Mouse (Mus musculus): ENCODE results near the gene Ibtk.

The Ibtk gene

DNA sequence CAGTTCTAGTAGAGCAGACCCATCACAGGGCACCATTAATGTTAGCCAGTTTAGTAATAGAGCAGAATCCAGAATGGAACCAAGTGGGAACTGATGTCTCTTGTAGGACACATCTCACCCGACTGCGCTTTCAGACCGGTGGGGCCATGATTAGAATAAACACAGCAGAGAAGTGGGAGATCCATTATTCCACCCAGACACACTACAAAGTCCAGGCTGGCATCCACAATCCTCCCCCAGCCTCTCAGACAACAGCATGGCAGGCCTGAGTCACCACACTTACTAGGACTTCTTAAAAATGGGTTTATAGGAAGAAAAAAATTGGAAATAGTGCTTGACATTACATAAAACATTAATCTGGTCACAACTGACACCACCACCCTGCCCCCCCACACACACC, 53.5 kb downstream of the Ibtk start:
- DNase-seq = no peak

DNA sequence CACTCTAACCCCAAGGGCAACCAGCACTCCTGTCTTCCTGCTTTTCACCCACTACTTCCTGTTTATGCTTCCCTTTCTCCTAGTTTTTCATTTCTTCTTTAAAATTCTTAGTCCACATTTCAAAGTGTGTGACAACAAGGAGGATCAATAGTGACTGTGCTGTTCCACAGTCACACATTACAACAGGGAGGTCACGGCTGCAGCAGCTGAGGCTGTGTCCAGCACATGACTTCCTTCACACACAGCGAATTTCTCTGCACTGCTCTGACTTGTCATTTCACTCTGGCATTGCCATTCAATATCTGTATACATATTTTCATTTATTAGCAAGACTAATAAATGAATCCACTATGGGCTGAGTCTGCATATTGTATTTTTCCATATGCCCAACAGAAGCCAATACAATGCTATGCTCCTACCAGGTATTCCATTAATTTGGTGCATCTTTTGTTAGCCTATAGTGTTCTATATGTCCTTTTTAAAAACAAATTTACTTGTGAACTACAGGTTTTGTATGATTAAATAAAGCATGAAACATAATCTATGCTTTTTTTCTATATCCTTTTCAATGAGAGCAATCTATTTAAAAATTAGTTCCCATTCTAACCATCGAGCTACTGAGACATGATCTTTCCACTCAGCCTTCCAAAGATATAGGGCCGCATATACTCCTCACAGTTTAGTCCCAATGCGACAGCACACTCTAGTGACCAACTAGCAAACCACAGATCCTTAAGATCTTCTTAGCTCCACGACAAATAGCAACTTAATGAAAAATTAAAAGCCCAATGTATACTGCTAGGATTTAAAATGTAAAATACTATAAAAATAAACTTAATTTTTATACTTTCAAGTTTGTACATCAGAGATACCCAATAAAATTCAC, 55.7 kb downstream of the Ibtk start:
- DNase-seq = no peak

- no peak for DNase-seq
Measured at GRCm38 (mm10) chr9:85685010-85685409, 64.1 kb downstream of the Ibtk start.

- no peak for DNase-seq
Measured at GRCm38 (mm10) chr9:85675131-85675905, 73.8 kb downstream of the Ibtk start.

GRCm38 (mm10) chr9:85673907-85674481, 75.1 kb downstream of the Ibtk start:
- no peak for DNase-seq

GRCm38 (mm10) chr9:85671582-85672331, 77.4 kb downstream of the Ibtk start:
- DNase-seq = no peak

DNA sequence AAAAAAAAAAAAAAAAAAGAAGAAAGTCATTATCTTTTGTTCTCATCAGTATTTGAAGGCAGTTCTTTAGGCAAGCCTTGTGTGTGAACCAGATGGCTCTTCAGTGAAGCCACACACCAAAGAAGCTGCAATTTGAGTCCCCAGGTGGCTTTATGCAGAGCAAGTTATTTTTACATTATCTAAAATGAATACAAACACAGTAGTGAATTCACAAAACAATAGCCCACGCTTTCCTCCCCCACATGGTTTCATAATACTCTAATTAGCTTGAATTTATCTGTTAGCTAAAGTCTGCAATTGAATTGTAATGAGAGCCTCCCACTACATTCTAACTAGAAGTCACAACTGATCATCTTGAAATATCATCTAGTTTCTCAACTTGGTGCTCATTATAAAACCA, 84.8 kb downstream of the Ibtk start:
- DNase-seq = no peak

DNA sequence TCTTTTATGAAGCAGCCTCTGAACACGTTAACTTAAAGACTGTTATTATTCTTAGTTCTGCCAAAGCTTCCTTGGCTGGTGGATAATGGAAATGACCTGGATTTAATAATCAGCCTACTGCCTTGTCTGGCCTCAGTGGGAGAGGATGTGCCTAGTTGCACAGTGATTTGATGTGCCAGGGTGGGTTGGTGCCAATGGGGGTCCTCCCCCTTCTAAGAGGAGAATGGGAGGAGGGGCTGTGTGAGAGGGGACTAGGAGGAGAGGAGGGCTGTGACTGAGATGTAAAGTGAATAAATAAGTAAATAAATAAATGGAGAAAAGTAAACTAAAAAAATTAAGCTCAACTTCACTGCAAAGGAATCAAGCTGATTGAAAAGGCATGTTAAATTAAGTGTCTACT, 85.3 kb downstream of the Ibtk start:
- DNase-seq = no peak

DNA sequence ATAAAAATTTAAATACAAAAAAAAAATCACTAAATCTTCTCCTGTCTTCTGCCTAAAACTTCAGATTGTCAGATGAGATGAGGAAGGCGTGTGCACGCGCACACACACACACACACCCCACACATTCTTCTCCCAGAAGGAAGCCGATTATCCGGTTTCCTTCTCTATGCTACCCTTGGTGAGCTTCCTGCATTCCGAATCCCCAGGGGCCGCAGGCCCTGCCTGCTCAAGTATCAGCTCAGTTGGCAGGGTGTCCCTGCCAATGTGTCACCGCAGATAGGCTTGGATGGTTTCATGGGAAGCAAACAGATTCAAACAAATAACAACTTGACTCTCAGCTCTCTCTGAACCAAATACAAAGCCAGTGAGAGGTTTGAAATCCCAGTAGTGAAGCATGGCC, 86.0 kb downstream of the Ibtk start:
- no peak for DNase-seq

DNA sequence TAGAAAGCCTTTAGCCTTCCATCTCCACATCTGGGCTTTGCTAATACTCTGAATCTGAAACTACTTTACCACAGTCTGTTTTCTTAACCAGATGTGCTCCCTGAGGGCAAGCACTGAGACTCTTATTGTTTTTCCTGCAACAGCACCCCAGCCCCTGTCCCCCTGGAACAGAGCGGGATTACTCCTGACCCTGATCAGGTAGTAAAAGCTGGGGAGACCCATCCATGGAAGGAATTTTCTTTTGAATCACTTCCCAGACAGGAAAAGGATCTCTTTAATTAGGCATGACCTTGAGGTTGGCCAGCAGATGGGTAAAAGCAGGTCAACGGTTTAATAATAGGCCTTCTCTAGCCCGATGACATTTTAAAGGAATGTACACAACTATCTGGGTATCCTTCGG, 95.7 kb downstream of the Ibtk start:
- DNase-seq = no peak

DNA sequence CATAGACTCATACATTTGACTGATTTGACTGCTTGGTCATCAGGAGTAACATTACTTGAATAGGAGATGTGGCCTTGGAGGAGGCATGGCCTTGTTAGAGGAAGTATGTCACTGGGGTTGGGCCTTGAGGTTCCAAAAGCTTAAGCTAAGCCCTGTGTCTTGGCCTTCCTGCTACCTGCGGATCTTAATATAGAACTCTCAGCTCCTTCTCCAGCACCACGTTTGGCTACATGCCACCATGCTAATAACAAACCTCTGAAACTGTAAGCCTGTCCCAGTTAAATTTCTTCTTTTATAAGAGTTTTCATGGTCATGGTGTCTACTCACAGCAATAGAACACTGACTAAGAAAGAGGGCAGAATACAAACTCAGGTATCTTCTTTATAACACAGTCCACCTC, 110.9 kb downstream of the Ibtk start:
- no peak for DNase-seq

Data from lung, postnatal 10 days (tissue).